Mouse (Mus musculus): ENCODE results near the gene Lrrc75a.

Lrrc75a gene

DNA sequence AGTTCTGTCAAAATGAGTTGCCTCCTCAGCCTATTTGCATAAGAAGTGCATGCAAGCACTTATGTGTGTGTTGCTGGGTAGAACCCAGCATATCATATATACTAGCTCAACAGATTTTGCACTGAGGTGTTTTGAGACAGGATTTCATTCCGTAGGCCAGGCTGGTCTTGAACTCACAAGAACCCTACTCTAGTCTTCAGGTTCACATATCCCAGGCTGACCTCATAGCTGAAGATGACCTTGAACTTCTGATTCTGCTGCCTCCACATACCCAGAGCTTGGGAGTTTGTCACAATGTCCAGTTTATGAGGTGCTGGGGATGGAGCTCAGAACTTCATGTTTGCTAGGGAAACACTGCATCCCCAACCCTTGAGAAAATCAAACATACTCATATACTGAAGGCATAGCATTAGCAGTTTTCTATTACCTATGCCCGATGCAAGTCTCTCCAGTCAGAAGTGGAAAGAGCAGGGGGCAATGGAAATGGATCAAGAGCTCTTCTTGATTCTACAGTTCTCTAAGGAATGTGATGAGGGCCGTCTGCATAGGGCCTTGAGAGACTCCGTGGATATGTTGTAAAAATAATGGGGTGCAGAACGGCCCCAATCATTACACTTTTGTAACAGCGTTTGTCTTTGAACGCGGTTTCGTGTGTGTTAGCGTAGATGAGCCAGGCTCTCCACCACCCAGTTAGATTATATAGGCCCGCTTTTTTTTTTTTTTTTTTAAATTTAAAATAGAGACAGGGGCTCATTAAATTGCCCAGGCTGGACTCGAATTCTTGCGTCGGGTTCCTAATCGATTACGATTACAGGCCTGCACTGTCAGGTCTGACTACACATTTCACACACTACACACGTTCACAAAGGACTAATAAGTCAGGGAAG lies 46.3 kb downstream of the Lrrc75a start:
- peak; percentile 33 for DNase-seq (ENCODE audit: low read depth, low spot score)

- DNase-seq (ENCODE audit: low read depth, low spot score), result no peak
Measured at GRCm38 (mm10) chr11:62598571-62598970, 49.8 kb downstream of the Lrrc75a start.

DNA sequence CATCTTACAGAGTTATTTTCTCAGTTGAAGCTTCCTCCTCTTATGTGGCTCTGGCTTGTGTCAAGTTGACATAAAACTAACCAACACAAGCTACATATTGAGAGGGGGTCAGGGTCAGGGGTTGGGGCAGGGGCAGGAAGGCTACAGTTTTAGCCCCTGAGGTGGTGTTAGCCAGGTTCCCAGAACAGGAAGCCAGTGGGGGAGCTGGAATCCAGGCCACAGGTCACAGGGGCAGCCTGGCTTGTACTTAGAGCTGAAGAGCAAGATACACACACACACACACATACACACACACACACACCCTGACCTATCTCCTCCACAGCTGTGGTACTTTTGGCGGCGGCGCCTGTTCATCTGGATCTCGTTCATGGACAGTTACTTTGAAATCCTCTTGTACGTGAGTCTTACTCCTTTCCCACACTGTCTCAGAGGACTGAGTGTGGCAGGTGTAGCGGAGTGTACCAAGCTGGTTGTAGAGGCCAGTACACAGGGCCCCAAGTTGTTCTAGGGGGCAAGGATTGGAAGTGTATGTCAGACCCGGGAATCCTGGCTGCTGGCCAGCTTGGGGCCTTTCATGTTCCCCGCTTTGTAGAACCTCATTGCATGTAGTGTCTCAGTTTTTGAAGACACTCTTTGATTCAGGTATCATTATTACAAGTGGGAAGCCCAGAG lies 56.3 kb downstream of the Lrrc75a start:
- no peak for DNase-seq (ENCODE audit: low read depth, low spot score)

- no peak for DNase-seq (ENCODE audit: low read depth, low spot score)
Measured at GRCm38 (mm10) chr11:62591026-62591425, 57.3 kb downstream of the Lrrc75a start.

DNA sequence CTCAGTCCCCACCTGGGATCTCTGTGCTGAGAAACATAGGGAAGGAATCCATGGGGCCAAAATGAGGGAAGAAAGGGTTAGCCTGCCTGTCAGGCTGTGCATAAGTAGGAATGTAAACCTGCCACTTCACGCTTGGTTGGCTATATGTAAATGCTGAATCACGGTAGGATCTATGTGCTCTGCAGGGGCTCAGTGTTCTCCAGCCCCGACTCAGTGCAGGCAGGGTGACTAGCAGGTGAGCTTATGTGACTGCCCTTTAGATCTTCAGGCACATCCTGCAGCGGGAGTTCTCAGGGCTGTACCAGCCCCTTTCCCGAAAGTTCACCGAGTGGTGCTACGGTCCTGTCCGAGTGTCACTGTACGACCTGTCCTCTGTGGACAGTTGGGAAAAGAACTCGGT lies 58.9 kb downstream of the Lrrc75a start:
- no peak for DNase-seq (ENCODE audit: low read depth, low spot score)

DNA sequence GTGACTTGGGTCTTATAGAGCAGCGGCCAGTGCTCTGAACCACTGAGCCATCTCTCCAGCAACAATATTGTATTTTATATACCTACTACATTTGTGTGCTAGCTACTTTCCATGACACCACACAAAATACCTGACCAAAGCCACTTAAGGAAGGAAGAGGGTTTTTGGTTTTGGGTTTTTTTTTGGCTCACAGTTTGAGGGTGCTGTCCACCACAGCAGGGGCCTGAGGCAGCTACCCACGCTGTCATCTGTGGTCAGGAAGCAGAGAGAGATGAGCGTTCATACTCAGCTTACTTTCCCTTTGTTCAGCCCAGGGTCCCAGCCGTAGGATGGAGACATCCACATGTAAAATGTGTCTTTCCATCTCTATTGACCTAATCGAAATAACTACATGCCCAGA lies 61.3 kb downstream of the Lrrc75a start:
- no peak for DNase-seq (ENCODE audit: low read depth, low spot score)

DNA sequence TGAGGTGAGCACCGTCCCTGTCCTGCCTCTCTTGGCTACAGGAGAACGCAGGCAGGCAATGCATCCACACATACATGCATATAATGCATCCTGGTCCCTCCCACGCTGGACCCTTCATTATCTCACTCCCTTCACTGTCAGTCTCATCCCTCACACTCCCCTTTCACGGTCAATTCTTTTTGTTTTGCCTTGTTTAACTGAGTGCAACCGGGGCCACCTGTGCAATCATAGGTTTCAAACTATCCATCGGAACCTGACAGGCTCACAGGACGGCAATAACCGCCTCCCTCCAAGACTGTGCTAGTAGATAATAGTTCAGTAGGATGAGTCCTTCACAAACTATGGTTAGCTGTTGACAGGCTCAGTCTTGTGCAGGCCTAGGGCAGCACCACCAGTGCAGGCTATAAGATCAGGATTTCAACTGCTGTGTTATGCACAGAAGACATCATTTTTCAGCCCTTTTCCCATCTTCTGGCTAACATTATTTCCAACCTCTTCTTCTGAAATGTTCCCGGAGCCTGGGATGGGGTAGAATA lies 63.6 kb downstream of the Lrrc75a start:
- no peak for DNase-seq (ENCODE audit: low read depth, low spot score)

DNA sequence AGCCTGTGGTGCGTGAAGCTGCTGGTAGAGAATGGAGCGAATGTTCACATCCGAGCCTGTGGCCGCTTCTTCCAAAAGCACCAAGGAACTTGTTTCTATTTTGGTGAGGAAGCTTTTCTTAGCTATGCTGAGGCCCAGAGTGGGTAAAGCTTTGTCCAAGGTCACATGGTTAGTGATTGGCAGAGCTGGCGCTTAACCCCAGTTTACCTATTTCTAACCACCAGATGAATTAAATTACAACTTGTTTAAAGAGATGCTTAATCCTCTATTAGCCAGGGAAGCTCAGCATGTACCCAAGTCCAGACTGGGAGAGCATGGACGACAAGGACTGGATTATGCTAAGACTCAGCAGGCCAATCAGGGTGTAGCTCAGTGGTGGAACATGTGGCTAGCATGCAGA lies 65.3 kb downstream of the Lrrc75a start:
- DNase-seq (ENCODE audit: low read depth, low spot score), result no peak

GRCm38 (mm10) chr11:62576530-62577152 lies 71.7 kb downstream of the Lrrc75a start:
- DNase-seq (ENCODE audit: low read depth, low spot score), result no peak

DNA sequence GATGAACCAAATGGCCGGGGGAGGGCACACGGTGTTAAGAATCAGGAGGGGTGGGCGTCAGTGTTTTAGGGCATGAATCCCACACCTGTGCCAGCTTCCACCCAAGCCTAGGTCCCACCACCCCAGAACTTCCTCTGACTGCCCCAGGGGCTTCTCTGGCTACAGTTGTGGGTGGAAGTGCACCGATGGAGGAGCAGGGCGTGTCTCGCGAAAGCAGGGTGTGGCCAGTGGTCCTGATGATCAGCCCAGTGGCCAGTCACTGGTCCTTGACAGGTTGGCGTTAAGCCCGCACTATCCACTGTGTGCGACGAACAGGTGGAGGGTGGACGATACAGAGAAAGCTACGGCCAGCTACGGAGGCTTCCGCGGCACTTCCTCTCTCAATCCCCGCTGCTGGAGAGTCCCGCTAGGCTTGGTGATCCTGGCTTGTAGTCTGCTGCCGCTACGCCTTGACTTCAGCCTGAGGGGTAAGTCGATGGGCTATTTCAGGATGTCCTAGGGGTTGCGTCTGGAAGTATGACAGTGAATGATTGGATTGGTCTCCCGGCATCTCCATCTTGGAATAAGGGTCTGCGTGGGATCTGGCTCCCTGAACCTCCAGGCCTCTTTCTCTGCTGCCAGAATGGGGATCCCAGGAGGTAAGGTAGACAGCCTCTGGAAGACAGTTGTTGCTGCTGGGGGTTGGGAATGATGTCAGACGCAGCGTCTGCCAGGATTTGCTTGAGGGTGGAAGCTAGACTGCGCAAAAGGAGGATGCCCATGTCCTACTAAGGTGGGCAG lies 72.5 kb downstream of the Lrrc75a start:
- DNase-seq (ENCODE audit: low read depth, low spot score), result no peak

DNA sequence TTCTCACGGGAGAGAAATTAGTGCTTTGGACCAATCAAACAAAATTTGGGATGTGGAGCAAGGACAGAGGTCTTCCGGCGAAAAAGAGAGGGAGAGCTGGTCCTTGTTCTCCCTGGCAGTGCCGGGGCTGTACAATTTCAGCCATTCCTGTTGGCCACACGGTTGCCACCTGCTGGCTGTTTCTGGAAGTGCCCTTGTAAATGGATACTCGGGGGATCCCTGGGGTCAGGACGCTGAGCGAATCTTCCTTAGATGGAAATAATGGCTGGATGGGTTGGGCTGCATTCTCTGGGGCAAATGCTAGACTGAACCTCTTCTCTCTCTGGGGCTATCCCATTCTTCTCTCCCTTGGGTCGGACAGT lies 73.0 kb downstream of the Lrrc75a start:
- DNase-seq (ENCODE audit: low read depth, low spot score), result peak; percentile 92

DNA sequence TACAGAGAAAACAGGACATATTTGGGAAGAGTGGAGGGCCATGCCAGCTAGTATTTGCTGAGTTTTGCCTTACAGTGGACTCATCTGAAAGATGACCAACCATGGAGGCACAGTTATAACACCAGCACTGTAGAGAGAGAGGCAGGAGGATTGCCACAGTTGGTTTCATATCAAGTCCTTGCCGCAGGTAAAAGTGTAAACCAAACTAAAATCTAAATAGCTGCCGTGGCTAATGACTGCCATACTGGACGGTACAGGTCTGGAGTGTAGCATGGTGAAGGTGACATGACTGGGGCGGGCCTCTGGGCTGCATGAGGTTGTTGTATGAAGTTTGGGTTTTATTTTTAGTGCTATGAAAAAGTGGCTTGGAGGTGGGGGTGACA lies 73.6 kb downstream of the Lrrc75a start:
- DNase-seq (ENCODE audit: low read depth, low spot score), result no peak

DNA sequence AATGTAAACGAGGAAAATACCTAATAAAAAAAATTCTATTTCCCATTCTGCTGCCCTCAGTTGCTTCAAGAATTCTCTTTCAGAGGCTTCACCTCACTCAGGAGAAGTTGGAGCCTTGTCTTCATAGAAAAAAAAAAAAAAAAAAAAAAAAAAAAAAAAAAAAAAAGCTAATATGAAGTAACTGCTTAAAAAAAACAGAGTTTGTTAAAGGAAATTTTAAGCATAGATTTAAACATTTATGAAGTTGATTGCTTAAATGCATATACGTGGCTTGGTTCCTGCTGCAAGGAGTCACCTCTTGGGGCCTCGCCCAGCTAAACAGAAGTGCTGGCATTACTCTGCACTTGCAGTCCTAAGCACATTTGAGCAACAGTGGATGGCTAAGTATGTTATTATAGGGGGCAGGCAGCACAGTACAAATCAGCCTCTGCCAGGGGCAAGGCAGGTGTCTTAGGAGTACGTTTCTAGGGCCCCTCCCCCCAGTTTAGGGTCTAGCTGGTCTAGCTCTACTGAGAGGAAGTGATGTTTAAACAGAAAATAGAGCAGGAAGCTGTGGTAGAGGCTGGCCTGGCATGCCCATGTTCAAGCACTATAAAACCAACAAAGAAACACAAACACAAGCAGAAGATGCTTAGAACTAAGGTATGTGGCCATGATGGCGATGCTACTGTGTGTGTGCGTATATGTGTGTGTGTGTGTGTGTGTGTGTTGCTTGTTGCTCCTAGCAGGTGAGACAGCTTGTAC lies 74.2 kb downstream of the Lrrc75a start, which contains the start of gene Trpv2:
Trpv2 (plus strand) TSS at position 528 of the 744 bp plus-strand sequence.
- no peak for DNase-seq (ENCODE audit: low read depth, low spot score)

DNA sequence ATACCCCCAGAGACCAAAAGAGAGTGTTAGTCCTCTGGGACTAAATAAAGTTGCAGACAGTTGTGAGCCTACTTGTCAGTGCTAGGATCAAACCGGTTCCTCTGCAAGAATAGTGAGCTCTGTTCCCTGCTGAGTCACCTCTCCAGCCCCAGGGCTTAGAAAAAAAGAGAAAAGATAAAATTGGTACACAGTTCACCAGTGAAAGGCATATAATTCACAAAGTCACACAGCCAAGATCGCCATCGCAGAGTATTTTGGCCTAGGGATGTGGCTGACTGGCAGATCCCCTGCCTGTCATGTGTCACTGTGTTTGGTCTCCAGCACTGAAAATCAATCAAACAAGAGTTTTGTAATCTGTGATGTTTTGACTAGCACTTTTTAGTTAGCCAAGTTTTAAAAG lies 80.0 kb downstream of the Lrrc75a start:
- DNase-seq (ENCODE audit: low read depth, low spot score), result no peak

DNA sequence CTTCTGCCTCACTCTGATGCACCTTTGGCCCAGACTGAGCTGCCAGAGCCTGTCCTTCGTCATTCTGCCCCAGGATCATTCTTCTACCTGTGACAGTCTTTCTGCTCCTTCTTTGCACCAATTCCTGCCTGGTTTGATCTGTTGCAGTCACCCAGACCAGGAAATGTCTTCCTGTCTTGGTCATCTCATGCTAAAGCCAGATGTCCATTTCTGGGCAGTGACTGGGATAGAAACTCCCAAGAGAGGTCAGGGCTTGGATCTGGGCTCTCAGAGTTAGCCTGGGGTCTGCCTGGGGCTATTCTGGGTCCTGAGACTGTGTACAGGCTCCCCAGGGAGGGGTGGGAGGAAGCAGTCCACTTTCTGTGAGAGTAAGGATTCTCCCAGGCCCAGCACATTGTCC lies 82.1 kb downstream of the Lrrc75a start:
- DNase-seq (ENCODE audit: low read depth, low spot score), result no peak

GRCm38 (mm10) chr11:62565747-62566146 lies 82.6 kb downstream of the Lrrc75a start:
- no peak for DNase-seq (ENCODE audit: low read depth, low spot score)

- DNase-seq (ENCODE audit: low read depth, low spot score), result no peak
Measured at GRCm38 (mm10) chr11:62563590-62563989, 84.7 kb downstream of the Lrrc75a start.

DNA sequence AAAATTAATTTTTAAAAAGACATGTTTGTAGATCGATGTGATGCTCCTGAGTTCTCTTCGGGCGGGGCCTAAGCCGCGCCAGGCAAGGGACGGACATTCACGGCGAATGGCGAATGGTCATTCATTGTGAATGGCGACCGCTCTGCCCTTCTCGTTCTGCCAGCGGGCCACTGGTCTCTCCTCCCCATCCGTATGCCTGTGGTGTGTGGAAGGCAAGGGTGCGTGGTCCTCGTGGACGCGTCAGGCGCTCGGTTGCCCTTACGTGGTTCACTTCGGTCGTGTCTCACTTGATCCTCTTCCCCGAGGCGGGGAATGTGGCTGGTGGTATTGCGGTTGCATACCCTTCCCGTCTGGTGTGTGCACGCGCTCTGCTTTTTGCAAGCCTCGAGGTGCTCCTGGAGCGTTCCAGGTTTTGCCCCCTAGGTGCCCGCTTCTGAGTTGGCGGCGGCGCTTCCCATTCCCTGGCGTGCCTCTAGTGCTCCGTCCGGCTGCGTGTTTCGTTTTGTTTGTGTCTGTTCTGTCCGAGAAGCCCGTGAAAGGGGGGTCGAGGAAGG lies 87.8 kb downstream of the Lrrc75a start:
- DNase-seq (ENCODE audit: low read depth, low spot score), result peak; percentile 67

DNA sequence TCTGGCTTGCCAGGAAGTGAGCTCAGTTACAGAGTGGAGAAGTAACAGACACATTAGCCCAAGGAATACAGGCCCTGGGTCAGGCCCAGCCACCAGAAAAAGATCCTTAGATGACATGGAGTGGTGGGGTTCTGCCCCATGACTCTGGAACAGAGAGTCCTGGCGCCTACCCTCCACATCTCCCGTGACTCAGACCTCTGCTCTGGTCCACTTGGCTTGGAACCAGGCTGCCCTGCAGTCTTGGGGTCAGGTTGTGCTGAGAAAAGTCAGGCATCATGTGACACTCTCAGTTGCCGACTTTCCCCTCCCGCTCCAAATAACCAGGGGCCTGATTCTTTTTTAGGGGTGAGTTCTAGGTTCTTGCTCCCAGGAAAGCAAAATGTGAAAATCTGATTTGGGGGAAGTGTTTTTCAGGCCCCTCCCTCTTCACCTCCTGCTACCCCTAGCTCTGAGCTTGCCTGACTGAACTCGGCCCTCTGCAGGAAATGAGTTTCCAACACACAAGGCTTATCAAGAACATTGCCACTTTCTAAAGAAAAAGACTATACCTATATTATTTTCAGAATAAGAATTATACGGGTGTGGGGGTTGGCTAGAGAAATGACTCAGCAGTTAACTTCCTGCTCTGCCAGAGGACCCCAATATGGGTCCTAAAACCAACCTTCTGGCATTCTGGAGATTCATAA lies 89.2 kb downstream of the Lrrc75a start:
- DNase-seq (ENCODE audit: low read depth, low spot score), result no peak

DNA sequence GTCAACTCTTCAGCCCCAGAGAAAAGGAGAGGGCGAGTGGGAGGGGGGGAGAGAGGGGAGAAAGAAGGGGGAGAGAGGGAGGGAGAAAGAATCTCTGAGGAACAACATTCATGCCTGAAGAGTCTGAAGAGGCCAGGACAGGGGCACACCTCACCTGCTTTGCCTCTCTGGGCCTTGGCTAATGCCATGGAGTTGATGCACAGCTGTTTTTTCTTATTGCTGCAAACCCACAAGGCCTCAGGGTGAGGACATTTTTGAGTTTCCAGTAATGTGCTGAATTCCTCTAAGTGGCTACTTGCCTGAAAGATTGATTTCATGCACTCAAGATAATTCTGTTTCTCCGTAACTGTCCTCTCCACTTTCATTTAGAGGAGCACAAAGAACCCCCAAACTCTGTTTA lies 90.2 kb downstream of the Lrrc75a start:
- DNase-seq (ENCODE audit: low read depth, low spot score), result no peak
